Mouse (Mus musculus) forelimb bud, embryonic 11.5 days (tissue): ENCODE data around the gene Hist2h2bb.
"Not testable (repeated sequence)": the region's sequence is repeated elsewhere in the genome, so short reads cannot be mapped to it uniquely, and the experiment has no call there.

Source experiments
- DNase-seq: peaks from one replicate; pipeline ENCODE4 v3.0.0-alpha.2; 2012; ENCODE audit warnings: low read depth, low spot score

Gene Hist2h2bb

GRCm38 (mm10) chr3:96269511-96270474 is at the start of gene Hist2h2bb:
Gene Hist2h2bb, plus strand, starts transcription at chr3:96269752.
- peak; percentile 99 for DNase-seq

GRCm38 (mm10) chr3:96220131-96220764 is 49.3 kb upstream of the Hist2h2bb start:
- DNase-seq: peak; percentile 73

- peak; percentile 93 for DNase-seq
These were observed 48.5 kb upstream of the Hist2h2bb start, which contains the start of the genes Hist2h2ac and Hist2h2be for GRCm38 (mm10) chr3:96220765-96221639. Gene Hist2h2ac, minus strand, starts transcription at chr3:96220880. Gene Hist2h2be, plus strand, starts transcription at chr3:96221119.

GRCm38 (mm10) chr3:96221640-96222038 is 47.9 kb upstream of the Hist2h2bb start:
- no peak for DNase-seq

GRCm38 (mm10) chr3:96222774-96223173 is 46.8 kb upstream of the Hist2h2bb start:
- DNase-seq: no peak

- DNase-seq: no peak
These were observed 44.1 kb upstream of the Hist2h2bb start for GRCm38 (mm10) chr3:96225421-96225820.

GRCm38 (mm10) chr3:96226695-96227648 is 42.6 kb upstream of the Hist2h2bb start:
- DNase-seq: no peak

GRCm38 (mm10) chr3:96228828-96229227 is 40.7 kb upstream of the Hist2h2bb start:
- DNase-seq: no peak

- DNase-seq: no peak
These were observed 39.1 kb upstream of the Hist2h2bb start for GRCm38 (mm10) chr3:96230404-96230803.

- DNase-seq: no peak
These were observed 38.4 kb upstream of the Hist2h2bb start for GRCm38 (mm10) chr3:96230910-96231757.

GRCm38 (mm10) chr3:96231758-96232120 is 37.8 kb upstream of the Hist2h2bb start:
- DNase-seq: no peak

- no peak for DNase-seq
These were observed 34.6 kb upstream of the Hist2h2bb start for GRCm38 (mm10) chr3:96234914-96235313.

GRCm38 (mm10) chr3:96235836-96236235 is 33.7 kb upstream of the Hist2h2bb start:
- no peak for DNase-seq

- DNase-seq: no peak
These were observed 32.7 kb upstream of the Hist2h2bb start for GRCm38 (mm10) chr3:96236834-96237334.

- DNase-seq: peak; percentile 41
These were observed 32.1 kb upstream of the Hist2h2bb start for GRCm38 (mm10) chr3:96237335-96237903.

GRCm38 (mm10) chr3:96237904-96238511 is 31.5 kb upstream of the Hist2h2bb start:
- DNase-seq: peak; percentile 55

GRCm38 (mm10) chr3:96238954-96239793 is 30.4 kb upstream of the Hist2h2bb start, which contains the start of gene Hist2h3c2:
Gene Hist2h3c2, minus strand, starts transcription at chr3:96239127.
- DNase-seq: not testable (repeated sequence)
